Mouse (Mus musculus) heart, adult 2 months (tissue): Measurements from ENCODE around the gene Hist1h1t.

Source experiments
- CTCF ChIP-seq: fragments of 200-600 bp; IDR thresholded peaks from 2 replicates; pipeline ENCODE4 v1.8.1; 2022; ENCODE audit warnings: antibody characterized with exemption, mild to moderate bottlenecking, moderate library complexity
- EP300 ChIP-seq: fragments of 200-500 bp; IDR thresholded peaks from 2 replicates; pipeline ENCODE4 v1.6.1; 2011; ENCODE audit warnings: low read depth, low read length, control low read depth; ENCODE audit not compliant: insufficient read depth
- POLR2A ChIP-seq: fragments of 200-500 bp; IDR thresholded peaks from 2 replicates; pipeline ENCODE4 v1.6.1; 2011; ENCODE audit warnings: mild to moderate bottlenecking, low read depth, low read length, control low read depth; ENCODE audit not compliant: insufficient read depth

- TF ChIP-seq POLR2A, result no peak
- no peak for TF ChIP-seq CTCF
- no peak for TF ChIP-seq EP300
Measured at GRCm38 (mm10) chr13:23696061-23696474, 454 bp downstream of the Hist1h1t start.
